Mouse (Mus musculus) heart, embryonic 14.5 days (tissue): Measurements from ENCODE around the gene Slco3a1. TPM values are rescaled to one million over a fixed set of nuclear protein-coding genes. Genes with fewer than 3 reads are reported as not detected.
A peak's percentile ranks its signal among the peaks of the same experiment; 100 is the strongest.

Source experiments
- ATAC-seq: fragments of 200-750 bp; cut with Nextera tagmentation; 2 replicates; pipeline ENCODE4 v1.8.0; 2017; ENCODE audit warnings: low read depth, moderate TSS enrichment; ENCODE audit not compliant: insufficient number of reproducible peaks, insufficient read depth, low FRiP score
- H3K27ac ChIP-seq, 2 experiments: fragments of 200-500 bp in 1 of 2; fragments of 300-500 bp in 1 of 2; sonication (generic) in 1 of 2; replicated peaks in 1 of 2; 2 replicates each; pipeline ENCODE4 v1.5.1; 2012 to 2014; ENCODE audit warnings: low read depth in 2 of 2, low read length in 2 of 2, control low read depth in 1 of 2, mild to moderate bottlenecking in 1 of 2, mixed read lengths in 1 of 2; ENCODE audit not compliant: control insufficient read depth in 1 of 2, insufficient read depth in 1 of 2
- H3K27me3 ChIP-seq: fragments of 300-500 bp; sonication (generic); 2 replicates; pipeline ENCODE4 v1.6.1; 2014; ENCODE audit warnings: mild to moderate bottlenecking, low read length, control low read depth; ENCODE audit not compliant: control insufficient read depth, insufficient read depth
- H3K36me3 ChIP-seq: fragments of 300-500 bp; sonication (generic); 2 replicates; pipeline ENCODE4 v1.6.1; 2014; ENCODE audit warnings: mild to moderate bottlenecking, control low read depth, low read length, mixed read lengths; ENCODE audit not compliant: control insufficient read depth, insufficient read depth
- H3K4me1 ChIP-seq, 2 experiments: fragments of 200-500 bp in 1 of 2; fragments of 300-500 bp in 1 of 2; sonication (generic) in 1 of 2; 2 replicates each; pipeline ENCODE4 v1.6.1; 2012 to 2014; ENCODE audit warnings: low read length in 2 of 2, control low read depth in 1 of 2, mixed read lengths in 1 of 2; ENCODE audit not compliant: control insufficient read depth in 2 of 2, insufficient read depth in 2 of 2
- H3K4me2 ChIP-seq: fragments of 300-500 bp; sonication (generic); 2 replicates; pipeline ENCODE4 v1.6.1; 2014; ENCODE audit warnings: mild to moderate bottlenecking, low read length
- H3K4me3 ChIP-seq, 2 experiments: fragments of 200-500 bp in 1 of 2; fragments of 300-500 bp in 1 of 2; sonication (generic) in 1 of 2; 2 replicates each; pipeline ENCODE4 v1.5.1; 2012 to 2014; ENCODE audit warnings: low read length in 2 of 2, mild to moderate bottlenecking in 2 of 2, control low read depth in 1 of 2, low read depth in 1 of 2, moderate library complexity in 1 of 2; ENCODE audit not compliant: control insufficient read depth in 1 of 2, insufficient read depth in 1 of 2
- H3K9ac ChIP-seq: fragments of 300-500 bp; sonication (generic); 2 replicates; pipeline ENCODE4 v1.6.1; 2014; ENCODE audit warnings: mild to moderate bottlenecking, low read length
- H3K9me3 ChIP-seq: fragments of 300-500 bp; sonication (generic); 2 replicates; pipeline ENCODE4 v1.6.1; 2016; ENCODE audit warnings: low read length, control low read depth; ENCODE audit not compliant: control insufficient read depth
- WGBS: fragments of 180-500 bp; shearing (Covaris S2); extraction: QIAGEN DNeasy Blood & Tissue Kit; methylation state at CpG from one replicate; pipeline ENCODE4 v1.1.7; 2014; 5-methylcytosine and 5-hydroxymethylcytosine counted together
- polyA plus RNA-seq: library from polyadenylated mRNA; unstranded; fragments of >200 nt; fragmentation: Nextera tagmentation; extraction: Ambion mirVana; gene quantifications from 2 replicates; pipeline ENCODE4 v1.2.1, GENCODE M21; 2014

Slco3a1 gene
- polyA plus RNA-seq, 1 experiment from 2014 or later, result 16.0 TPM

DNA sequence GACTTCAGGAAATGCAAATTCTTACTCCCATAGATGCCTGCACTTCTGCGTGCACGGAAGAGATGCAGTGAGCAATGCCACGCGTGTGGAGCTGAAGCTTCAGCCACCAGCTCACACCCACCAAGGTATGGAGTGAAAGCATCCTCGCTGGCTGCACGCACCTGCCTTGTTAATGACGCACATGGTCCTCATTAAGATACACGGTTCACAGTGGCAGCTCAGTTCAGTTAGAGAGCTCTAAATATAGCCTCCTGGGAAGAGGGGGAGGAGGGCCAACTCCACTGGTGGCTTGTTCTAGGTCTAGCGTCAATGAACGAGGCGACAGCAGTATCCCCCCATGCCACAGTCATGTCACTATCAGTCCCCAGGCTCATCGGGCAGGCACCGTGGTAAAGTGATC, 132.6 kb downstream of the Slco3a1 start:
- H3K4me2 ChIP-seq, result peak overlapping the region; percentile 54
- H3K27me3 ChIP-seq, result no peaks in the 10 kb centered on the region
- H3K27ac ChIP-seq, result peak overlapping the region; percentile 64 to 81
- peak overlapping the region in 1 of 2 experiments; percentile 13; a peak in 1 of 4 replicates for H3K4me3 ChIP-seq
- no peaks in the 10 kb centered on the region for H3K36me3 ChIP-seq
- H3K4me1 ChIP-seq, result peaks cover 28 to 60% of the 10 kb centered on the region in 2 experiments
- ATAC-seq, result peak; percentile 55
- peak overlapping the region; percentile 41 for H3K9ac ChIP-seq
- WGBS, result 24% methylated on average over 13 of the region's 13 CpGs
- H3K9me3 ChIP-seq, result no peaks in the 10 kb centered on the region

DNA sequence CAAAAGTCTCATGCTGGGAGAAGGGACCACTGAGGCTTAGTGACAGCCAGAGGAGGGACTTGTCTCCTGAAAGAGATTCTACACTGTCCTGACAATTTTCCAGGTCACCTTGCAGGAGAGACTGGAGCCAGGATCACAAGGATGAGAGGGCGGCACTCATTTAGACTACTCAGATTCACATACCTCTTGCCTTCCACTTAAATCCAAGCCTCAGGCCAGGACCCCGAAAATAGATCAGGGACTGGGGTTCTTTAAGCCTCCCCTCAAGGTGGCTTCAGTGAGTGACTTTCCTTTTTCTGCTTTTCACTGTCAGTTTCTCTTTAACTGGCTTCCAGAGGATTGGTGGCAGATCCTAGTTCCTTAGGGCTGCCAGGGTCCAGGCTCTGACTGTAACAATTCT, 133.0 kb downstream of the Slco3a1 start:
- H3K36me3 ChIP-seq, result no peaks in the 10 kb centered on the region
- H3K4me1 ChIP-seq, result peaks cover 24 to 56% of the 10 kb centered on the region in 2 experiments
- no peak for ATAC-seq
- no peaks in the 10 kb centered on the region for H3K9me3 ChIP-seq
- H3K27me3 ChIP-seq, result no peaks in the 10 kb centered on the region
- H3K27ac ChIP-seq, result peak overlapping the region; percentile 64 to 81
- 44% methylated on average over 2 of the region's 2 CpGs for WGBS
- no peak overlapping the region; a peak in 1 of 4 replicates for H3K4me3 ChIP-seq
- peak overlapping the region; percentile 54 for H3K4me2 ChIP-seq
- H3K9ac ChIP-seq, result peak overlapping the region; percentile 41

DNA sequence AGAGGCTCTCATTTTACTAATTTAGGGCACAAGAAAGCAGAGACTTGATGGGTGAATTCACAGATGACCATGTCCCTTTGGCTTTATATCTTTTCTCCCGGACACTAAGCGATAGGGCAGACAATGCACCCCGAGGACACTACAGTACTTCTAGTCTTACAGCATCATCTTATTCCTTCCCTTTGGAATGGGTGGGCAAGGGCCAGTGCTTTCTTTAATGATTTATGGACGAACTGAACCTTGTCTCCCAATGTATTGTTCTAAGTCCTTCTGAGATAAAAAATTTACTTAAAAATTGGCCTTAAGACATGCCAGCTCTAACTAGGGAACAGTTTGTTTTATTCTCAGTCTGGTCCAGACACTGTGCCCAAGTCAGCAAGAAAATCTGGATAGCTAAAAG, 134.9 kb downstream of the Slco3a1 start:
- ATAC-seq, result no peak
- Histone ChIP-seq H3K4me3 (no peak overlapping the region), H3K36me3 (no peaks in the 10 kb centered on the region), H3K27me3 (no peaks in the 10 kb centered on the region), H3K9me3 (no peaks in the 10 kb centered on the region), H3K9ac (no peak overlapping the region), H3K4me1 (peaks cover 20 to 44% of the 10 kb centered on the region in 2 experiments), H3K4me2 (no peak overlapping the region), H3K27ac (no peak overlapping the region)
- WGBS, result 90% methylated on average over 4 of the region's 4 CpGs

DNA sequence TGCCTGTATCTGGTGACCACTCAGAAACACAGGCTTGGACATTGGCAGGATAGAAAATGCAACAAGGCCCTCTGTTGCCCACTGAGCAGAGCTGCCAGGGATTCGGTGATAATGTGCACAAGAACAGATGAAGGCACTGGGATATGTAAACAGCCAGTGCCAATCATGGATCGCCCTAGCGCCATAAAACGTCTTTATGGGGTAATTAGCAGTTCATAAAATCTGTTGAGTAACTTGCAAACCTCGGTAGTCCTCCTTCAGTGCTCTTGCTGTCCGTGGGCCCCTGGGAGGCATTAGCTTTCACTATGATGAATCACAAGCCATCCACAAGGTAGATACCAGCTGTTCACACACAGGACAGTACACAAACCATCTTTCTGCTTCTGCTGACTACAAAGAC, 137.6 kb downstream of the Slco3a1 start:
- H3K9me3 ChIP-seq, result no peaks in the 10 kb centered on the region
- WGBS, result 81% methylated on average over 6 of the region's 6 CpGs

DNA sequence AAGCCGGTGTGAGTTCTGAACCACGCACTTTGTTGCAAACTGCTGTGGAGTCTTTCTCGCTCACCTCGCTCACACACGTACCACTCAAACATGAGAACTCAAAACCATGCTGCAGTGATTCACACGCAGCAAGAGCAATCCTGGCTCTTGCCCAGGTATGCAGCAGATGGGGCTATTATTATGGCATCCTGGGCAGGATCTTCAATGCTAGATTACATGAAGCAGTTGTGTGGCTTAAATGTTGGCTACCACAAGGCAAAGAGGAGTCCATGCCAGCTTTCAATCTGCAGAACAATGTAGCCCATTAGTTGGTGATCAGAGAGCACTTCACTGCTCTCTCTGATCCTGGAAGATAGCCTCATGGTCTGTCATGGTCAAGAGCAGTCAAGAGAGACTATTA, 139.3 kb downstream of the Slco3a1 start:
- WGBS, result 93% methylated on average over 6 of the region's 6 CpGs
- H3K9ac ChIP-seq, result no peak overlapping the region
- H3K4me2 ChIP-seq, result no peak overlapping the region
- no peak overlapping the region for H3K4me3 ChIP-seq
- H3K36me3 ChIP-seq, result no peaks in the 10 kb centered on the region
- no peak overlapping the region for H3K27ac ChIP-seq
- H3K4me1 ChIP-seq, result peaks cover 7% of the 10 kb centered on the region in 2 experiments; a peak in 3 of 4 replicates
- H3K27me3 ChIP-seq, result no peaks in the 10 kb centered on the region
- no peaks in the 10 kb centered on the region for H3K9me3 ChIP-seq
- ATAC-seq, result no peak

More for the DNA sequence above, 137.6 kb downstream of the Slco3a1 start:
- H3K27ac ChIP-seq, result no peak overlapping the region
- peaks cover 12 to 21% of the 10 kb centered on the region in 2 experiments for H3K4me1 ChIP-seq
- H3K4me2 ChIP-seq, result no peak overlapping the region
- H3K4me3 ChIP-seq, result no peak overlapping the region
- H3K9ac ChIP-seq, result no peak overlapping the region
- no peaks in the 10 kb centered on the region for H3K36me3 ChIP-seq
- H3K27me3 ChIP-seq, result no peaks in the 10 kb centered on the region
- ATAC-seq, result no peak

DNA sequence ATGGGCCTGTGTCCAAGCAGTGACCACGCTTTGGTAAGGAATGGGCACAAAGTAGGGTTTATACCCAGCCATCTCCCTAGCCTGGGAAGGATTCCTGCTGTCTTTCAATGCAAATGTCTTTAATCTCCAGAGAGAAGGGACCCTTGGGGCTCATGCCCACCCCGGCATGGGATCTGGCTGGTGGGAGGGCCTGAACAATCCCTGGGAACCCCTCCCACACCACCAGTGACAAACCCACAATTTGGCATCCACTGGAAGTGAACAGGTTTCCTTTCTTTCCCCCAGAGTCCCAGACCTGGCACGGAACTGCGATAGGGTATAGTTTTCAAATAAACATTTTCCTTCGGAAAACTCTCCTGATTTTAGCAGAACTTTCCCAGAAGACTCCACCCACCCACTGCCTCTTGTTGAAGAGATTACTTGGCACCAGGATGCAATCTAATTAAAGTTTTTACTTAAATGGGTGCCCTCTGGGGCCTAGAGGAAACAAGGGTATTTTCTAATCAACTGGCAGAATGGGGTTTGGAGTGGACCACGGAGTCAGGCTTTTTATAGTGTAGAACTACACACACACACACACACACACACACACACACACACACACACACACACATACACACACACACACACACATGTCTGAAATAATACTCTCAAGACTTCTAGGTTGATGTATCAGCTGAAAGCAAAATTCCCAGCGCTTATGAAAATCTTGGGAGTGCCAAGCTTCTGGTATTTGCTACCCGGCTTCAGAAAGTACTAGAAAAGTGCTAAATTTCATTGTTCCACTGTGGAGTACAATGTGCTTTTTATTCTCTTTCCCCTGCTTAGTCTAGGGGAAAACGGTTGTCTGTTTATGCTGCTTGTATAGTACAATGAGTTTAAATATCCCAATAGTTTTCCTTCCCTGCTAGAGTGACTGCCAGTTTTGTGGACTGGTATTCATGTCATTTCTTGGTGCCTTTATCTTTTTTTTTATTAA, 140.6 kb downstream of the Slco3a1 start:
- H3K4me1 ChIP-seq, result peaks cover 7 to 17% of the 10 kb centered on the region in 2 experiments
- H3K36me3 ChIP-seq, result no peaks in the 10 kb centered on the region
- 61% methylated on average over 9 of the region's 9 CpGs for WGBS
- no peaks in the 10 kb centered on the region for H3K27me3 ChIP-seq
- no peak for ATAC-seq
- no peaks in the 10 kb centered on the region for H3K9me3 ChIP-seq
- no peak overlapping the region for H3K9ac ChIP-seq
- no peak overlapping the region for H3K4me2 ChIP-seq
- H3K27ac ChIP-seq, result 0 out of 4 replicates have a peak overlapping the region, but pooled peaks of 1 of the 2 experiments have one; percentile 7
- H3K4me3 ChIP-seq, result no peak overlapping the region

DNA sequence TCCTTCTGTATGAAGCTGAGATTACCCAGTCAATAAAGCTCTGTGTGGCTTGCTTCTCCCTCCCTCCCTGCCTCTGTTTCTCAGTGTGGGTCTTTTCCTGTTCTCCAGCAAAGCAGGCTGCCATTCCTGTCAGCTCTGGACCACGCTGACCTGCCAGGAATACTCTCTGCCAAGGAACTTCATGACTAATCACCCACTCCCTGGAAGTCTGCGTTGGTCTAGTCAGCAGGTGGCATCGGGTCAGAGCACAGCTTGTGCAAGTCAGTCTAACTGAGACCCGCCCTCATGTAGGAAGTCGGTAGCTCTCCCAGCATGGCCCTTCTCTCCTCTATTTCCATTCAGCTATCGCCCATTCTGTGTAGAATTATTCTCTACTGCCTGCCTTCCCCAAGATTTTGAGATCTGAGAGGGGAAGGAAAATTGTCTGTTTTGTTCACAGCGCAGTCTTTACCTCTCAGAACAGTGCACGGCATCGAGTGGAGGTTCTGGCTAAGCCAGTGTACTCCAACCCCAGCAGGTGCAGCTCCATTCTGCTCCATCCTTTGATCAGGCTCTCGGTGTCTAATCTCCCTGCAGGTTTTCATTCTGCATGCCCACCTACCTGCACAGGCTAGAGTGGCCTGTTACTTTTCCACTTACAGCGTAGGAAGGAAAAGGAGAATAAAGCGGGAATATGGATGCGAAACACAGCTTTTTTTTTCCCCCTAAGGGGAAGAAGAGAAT, 145.8 kb downstream of the Slco3a1 start:
- no peak overlapping the region for H3K4me3 ChIP-seq
- H3K36me3 ChIP-seq, result no peaks in the 10 kb centered on the region
- H3K4me2 ChIP-seq, result no peak overlapping the region
- WGBS, result 57% methylated on average over 13 of the region's 13 CpGs
- H3K9me3 ChIP-seq, result no peaks in the 10 kb centered on the region
- 0 out of 4 replicates have a peak overlapping the region, but pooled peaks of 1 of the 2 experiments have one; percentile 8 for H3K27ac ChIP-seq
- no peak overlapping the region for H3K9ac ChIP-seq
- no peak for ATAC-seq
- peaks cover 14 to 26% of the 10 kb centered on the region in 2 experiments for H3K4me1 ChIP-seq
- no peaks in the 10 kb centered on the region for H3K27me3 ChIP-seq
